Mouse (Mus musculus) C2C12 (cell line): Measurements from ENCODE around the gene Uckl1. TPM values are rescaled to one million over a fixed set of nuclear protein-coding genes. Genes with fewer than 3 reads are reported as not detected.

Experiments
- H3K27me3 ChIP-seq: one replicate; pipeline ENCODE4 v1.6.1; 2011; ENCODE audit not compliant: control insufficient read depth, insufficient read depth, insufficient read length
- H3K36me3 ChIP-seq: one replicate; pipeline ENCODE4 v1.6.1; 2011; ENCODE audit not compliant: control insufficient read depth, insufficient read depth
- H3K4me3 ChIP-seq: one replicate; pipeline ENCODE4 v1.5.1; 2011; ENCODE audit warnings: mild to moderate bottlenecking, control low read depth; ENCODE audit not compliant: poor library complexity, insufficient read depth, severe bottlenecking
- H3K79me2 ChIP-seq: one replicate; pipeline ENCODE4 v1.6.1; 2011; ENCODE audit not compliant: control insufficient read depth, insufficient read depth
- H3K79me3 ChIP-seq: one replicate; pipeline ENCODE4 v1.6.1; 2011; ENCODE audit warnings: low read depth, control low read depth
- H3ac ChIP-seq: one replicate; pipeline ENCODE3; 2011; ENCODE audit warnings: low read depth; ENCODE audit not compliant: control insufficient read depth, insufficient read length
- CEBPB ChIP-seq: IDR thresholded peaks from one replicate; pipeline ENCODE4 v1.6.1; 2011; ENCODE audit warnings: low read depth, mild to moderate bottlenecking, control low read depth, moderate library complexity
- CTCF ChIP-seq: IDR thresholded peaks from one replicate; pipeline ENCODE4 v1.5.1; 2011; ENCODE audit not compliant: control insufficient read depth, insufficient read depth, insufficient read length
- FOSL1 ChIP-seq: IDR thresholded peaks from one replicate; pipeline ENCODE4 v1.8.0; 2011; ENCODE audit warnings: mild to moderate bottlenecking, low read length; ENCODE audit not compliant: poor library complexity, insufficient read depth, severe bottlenecking
- MAX ChIP-seq: IDR thresholded peaks from one replicate; pipeline ENCODE4 v1.6.1; 2011; ENCODE audit warnings: mild to moderate bottlenecking, control low read depth
- MYOD1 ChIP-seq: IDR thresholded peaks from one replicate; pipeline ENCODE4 v1.6.1; 2011; ENCODE audit warnings: low read depth; ENCODE audit not compliant: control insufficient read depth, insufficient read length
- MYOG ChIP-seq: IDR thresholded peaks from one replicate; pipeline ENCODE4 v1.6.1; 2011; ENCODE audit not compliant: control insufficient read depth, insufficient read length; ENCODE audit errors: extremely low read depth
- USF1 ChIP-seq: IDR thresholded peaks from one replicate; pipeline ENCODE4 v1.6.1; 2011; ENCODE audit warnings: low read depth, mild to moderate bottlenecking, control low read depth, moderate library complexity
- polyA plus RNA-seq: library from polyadenylated mRNA; unstranded; fragments of >200 nt; fragmentation: generic; extraction: Trizol; gene quantifications from one replicate; pipeline ENCODE4 v1.2.1, GENCODE M21; 2012; ENCODE audit warnings: missing spikeins

Uckl1 gene
- polyA plus RNA-seq, 1 experiment = 20.6 TPM

- no peak for TF ChIP-seq MYOD1
- TF ChIP-seq FOSL1 = no peak
- no peak for TF ChIP-seq CTCF
- no peak for TF ChIP-seq MAX
- TF ChIP-seq CEBPB = no peak
- TF ChIP-seq USF1 = no peak
- TF ChIP-seq MYOG = no peak
- Histone ChIP-seq H3ac (no peak overlapping the region), H3K79me2 (peaks cover 9% of the 10 kb centered on the region), H3K36me3 (no peaks in the 10 kb centered on the region), H3K27me3 (no peaks in the 10 kb centered on the region), H3K4me3 (no peak overlapping the region), H3K79me3 (peaks cover 1% of the 10 kb centered on the region)
Measured at GRCm38 (mm10) chr2:181577126-181577525, 7.6 kb downstream of the Uckl1 start.

- Histone ChIP-seq H3K79me3 (peaks cover 1% of the 10 kb centered on the region), H3ac (no peak overlapping the region), H3K4me3 (no peak overlapping the region), H3K36me3 (no peaks in the 10 kb centered on the region), H3K79me2 (peaks cover 9% of the 10 kb centered on the region), H3K27me3 (no peaks in the 10 kb centered on the region)
- TF ChIP-seq MYOD1 (no peak), MYOG (no peak), CEBPB (no peak)
Measured at GRCm38 (mm10) chr2:181576613-181577012, 8.1 kb downstream of the Uckl1 start.

GRCm38 (mm10) chr2:181574921-181575545 is 9.7 kb downstream of the Uckl1 start:
- no peak overlapping the region for H3ac ChIP-seq
- H3K36me3 ChIP-seq = no peaks in the 10 kb centered on the region
- H3K27me3 ChIP-seq = no peaks in the 10 kb centered on the region
- H3K79me2 ChIP-seq = peaks cover 7% of the 10 kb centered on the region
- TF ChIP-seq MYOG (no peak), CEBPB (no peak), MAX (no peak), CTCF (no peak), USF1 (no peak), FOSL1 (no peak), MYOD1 (no peak)
- H3K4me3 ChIP-seq = no peak overlapping the region
- no peaks in the 10 kb centered on the region for H3K79me3 ChIP-seq

GRCm38 (mm10) chr2:181573961-181574360 is 10.7 kb downstream of the Uckl1 start:
- no peaks in the 10 kb centered on the region for H3K79me2 ChIP-seq
- H3K4me3 ChIP-seq = no peak overlapping the region
- no peaks in the 10 kb centered on the region for H3K79me3 ChIP-seq
- TF ChIP-seq MYOG (no peak), MAX (no peak), CEBPB (no peak), MYOD1 (no peak), FOSL1 (no peak), CTCF (no peak), USF1 (no peak)
- H3ac ChIP-seq = no peak overlapping the region
- H3K27me3 ChIP-seq = no peaks in the 10 kb centered on the region
- no peaks in the 10 kb centered on the region for H3K36me3 ChIP-seq

- no peak overlapping the region for H3K4me3 ChIP-seq
- H3ac ChIP-seq = no peak overlapping the region
- H3K79me3 ChIP-seq = no peaks in the 10 kb centered on the region
- no peaks in the 10 kb centered on the region for H3K79me2 ChIP-seq
- H3K36me3 ChIP-seq = no peaks in the 10 kb centered on the region
- TF ChIP-seq MYOG = no peak
- TF ChIP-seq CTCF = no peak
- no peak for TF ChIP-seq CEBPB
- TF ChIP-seq MAX = no peak
- TF ChIP-seq USF1 = no peak
- no peak for TF ChIP-seq MYOD1
- TF ChIP-seq FOSL1 = no peak
- no peaks in the 10 kb centered on the region for H3K27me3 ChIP-seq
Measured at GRCm38 (mm10) chr2:181572921-181573920, 11.5 kb downstream of the Uckl1 start.
